Mouse (Mus musculus) midbrain, embryonic 13.5 days (tissue): Measurements from ENCODE around the gene Armh3. TPM values are rescaled to one million over a fixed set of nuclear protein-coding genes. Genes with fewer than 3 reads are reported as not detected.
A peak's percentile ranks its signal among the peaks of the same experiment; 100 is the strongest.

ENCODE experiments used
- ATAC-seq: fragments of 200-750 bp; cut with Nextera tagmentation; 2 replicates; pipeline ENCODE4 v1.8.0; 2017; ENCODE audit warnings: mild to moderate bottlenecking, moderate TSS enrichment, moderate library complexity
- H3K27ac ChIP-seq: fragments of 300-500 bp; sonication (generic); 2 replicates; pipeline ENCODE4 v1.5.1; 2015; ENCODE audit warnings: inconsistent platforms, mild to moderate bottlenecking, moderate library complexity
- H3K27me3 ChIP-seq: fragments of 300-500 bp; sonication (generic); 2 replicates; pipeline ENCODE4 v1.6.1; 2015; ENCODE audit warnings: mild to moderate bottlenecking, inconsistent platforms
- H3K36me3 ChIP-seq: fragments of 300-500 bp; sonication (generic); 2 replicates; pipeline ENCODE4 v1.6.1; 2015; ENCODE audit warnings: mild to moderate bottlenecking, inconsistent platforms
- H3K4me1 ChIP-seq: fragments of 300-500 bp; sonication (generic); replicated peaks from 2 replicates; pipeline ENCODE4 v1.6.1; 2015; ENCODE audit warnings: inconsistent platforms
- H3K4me2 ChIP-seq: fragments of 300-500 bp; sonication (generic); replicated peaks from 2 replicates; pipeline ENCODE4 v1.6.1; 2015; ENCODE audit warnings: moderate library complexity, mild to moderate bottlenecking, inconsistent platforms
- H3K4me3 ChIP-seq: fragments of 300-500 bp; sonication (generic); replicated peaks from 2 replicates; pipeline ENCODE4 v1.5.1; 2015; ENCODE audit warnings: mild to moderate bottlenecking, inconsistent platforms
- H3K9ac ChIP-seq: fragments of 300-500 bp; sonication (generic); replicated peaks from 2 replicates; pipeline ENCODE4 v1.6.1; 2015; ENCODE audit warnings: mild to moderate bottlenecking, inconsistent platforms
- H3K9me3 ChIP-seq: fragments of 300-500 bp; sonication (generic); 2 replicates; pipeline ENCODE4 v1.6.1; 2016; ENCODE audit warnings: mild to moderate bottlenecking, inconsistent platforms
- WGBS: fragments of 180-500 bp; shearing (Covaris S2); methylation state at CpG from one replicate; pipeline ENCODE4 v1.1.7; 2015; 5-methylcytosine and 5-hydroxymethylcytosine counted together
- polyA plus RNA-seq: library from polyadenylated mRNA; unstranded; fragments of >200 nt; fragmentation: Nextera tagmentation; extraction: Ambion mirVana; gene quantifications from 2 replicates; pipeline ENCODE4 v1.2.1, GENCODE M21; 2015

Armh3 gene
- 22.1 and 23.4 TPM in 2 replicates for polyA plus RNA-seq

DNA sequence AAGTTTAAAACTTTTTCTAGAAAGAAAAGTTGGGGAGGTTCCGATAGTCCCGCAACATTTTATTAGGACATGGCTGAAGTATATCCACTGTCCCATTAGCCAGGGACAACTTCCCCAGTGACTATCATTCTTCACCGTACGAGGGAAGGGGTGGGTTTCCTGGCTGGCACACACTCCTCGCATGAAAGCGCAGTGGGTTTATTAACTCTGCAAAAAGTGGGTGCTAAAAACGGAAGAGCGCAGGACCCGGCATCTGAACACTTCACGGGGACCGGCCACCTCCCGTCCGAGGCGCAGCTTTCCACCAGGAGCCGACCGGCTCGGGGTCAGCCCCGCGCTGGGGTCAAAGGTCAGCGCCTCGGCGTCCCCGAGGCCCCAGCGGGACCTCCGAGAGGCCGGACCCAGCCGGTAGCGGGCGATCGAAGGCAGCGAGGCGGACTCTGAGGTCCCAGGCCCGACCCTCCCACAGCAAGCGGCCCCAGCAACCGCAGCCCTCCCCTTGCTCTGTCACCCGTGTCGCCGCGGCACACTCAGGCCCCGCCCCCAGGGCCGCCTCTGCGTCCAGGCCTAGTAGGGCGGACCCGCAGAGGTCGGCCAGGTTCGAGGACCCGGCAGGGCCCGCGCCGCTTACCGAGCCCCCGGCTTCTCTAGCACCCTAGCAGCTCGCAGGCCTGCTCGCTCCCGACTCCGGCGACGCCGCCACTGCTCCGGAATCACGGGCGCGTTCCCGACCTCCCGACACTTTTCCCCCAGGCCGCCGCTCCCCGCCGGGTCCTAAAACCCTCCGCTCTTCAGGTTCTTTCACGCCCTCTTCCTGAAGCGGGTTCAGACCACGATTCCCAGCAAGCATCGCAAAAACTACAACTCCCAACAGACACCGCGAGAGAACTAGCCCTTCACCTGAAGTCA, at the start of gene Armh3:
Armh3 (minus strand) TSS at position 704 of the 909 bp plus-strand sequence.
- ATAC-seq, result peak; percentile 97
- 1% methylated on average over 75 of the region's 76 CpGs for WGBS
- Histone ChIP-seq H3K27me3 (peaks cover 8% of the 10 kb centered on the region; the same call in 1 of the 2 replicates), H3K36me3 (0 out of 2 replicates have a peak, but pooled peaks cover 15% of the 10 kb centered on the region), H3K27ac (peak within 1 kb of the TSS; percentile 96), H3K9me3 (peaks cover 10% of the 10 kb centered on the region; the same call in 1 of the 2 replicates), H3K9ac (peak within 1 kb of the TSS; percentile 92), H3K4me2 (peak within 1 kb of the TSS; percentile 66), H3K4me3 (peak within 1 kb of the TSS; percentile 74), H3K4me1 (peaks cover 13% of the 10 kb centered on the region)

GRCm38 (mm10) chr19:46047426-46047825, 49.1 kb upstream of the Armh3 start:
- 69% methylated on average over 2 of the region's 2 CpGs for WGBS

GRCm38 (mm10) chr19:46046621-46047025, 48.3 kb upstream of the Armh3 start:
- Histone ChIP-seq H3K4me1 (peaks cover 42% of the 10 kb centered on the region), H3K4me2 (peak overlapping the region; percentile 100; the same call in 1 of the 2 replicates), H3K9me3 (no peaks in the 10 kb centered on the region), H3K27me3 (no peaks in the 10 kb centered on the region), H3K9ac (no peak overlapping the region), H3K36me3 (no peaks in the 10 kb centered on the region), H3K4me3 (no peak overlapping the region), H3K27ac (peak overlapping the region; percentile 98)
- WGBS, result 5% methylated on average over 10 of the region's 10 CpGs
- no peak for ATAC-seq

More at GRCm38 (mm10) chr19:46047426-46047825, 49.1 kb upstream of the Armh3 start:
- no peak overlapping the region for H3K9ac ChIP-seq
- no peaks in the 10 kb centered on the region for H3K27me3 ChIP-seq
- no peak overlapping the region for H3K4me3 ChIP-seq
- ATAC-seq, result no peak
- no peaks in the 10 kb centered on the region for H3K36me3 ChIP-seq
- H3K9me3 ChIP-seq, result no peaks in the 10 kb centered on the region
- H3K27ac ChIP-seq, result peak overlapping the region; percentile 98; the same call in 1 of the 2 replicates
- H3K4me1 ChIP-seq, result peaks cover 34% of the 10 kb centered on the region
- no peak overlapping the region for H3K4me2 ChIP-seq

GRCm38 (mm10) chr19:46045696-46046311, 47.5 kb upstream of the Armh3 start:
- peak; percentile 18 for ATAC-seq
- H3K9ac ChIP-seq, result peak overlapping the region; percentile 99
- 0% methylated on average over 7 of the region's 7 CpGs for WGBS

GRCm38 (mm10) chr19:46044993-46045695, 46.9 kb upstream of the Armh3 start, which contains the start of gene Ldb1:
Gene Ldb1, minus strand, starts transcription at chr19:46045214.
- Histone ChIP-seq H3K9ac (peak within 1 kb of the TSS; percentile 99), H3K4me3 (peak within 1 kb of the TSS; percentile 97), H3K4me1 (peaks cover 57% of the 10 kb centered on the region), H3K4me2 (peak within 1 kb of the TSS; percentile 100), H3K27ac (peak within 1 kb of the TSS; percentile 98), H3K27me3 (no peaks in the 10 kb centered on the region), H3K9me3 (no peaks in the 10 kb centered on the region), H3K36me3 (no peaks in the 10 kb centered on the region)
- whole genome bisulfite sequencing, result under 1% methylated on average over 79 of the region's 84 CpGs
- ATAC-seq, result peak; percentile 72

More at GRCm38 (mm10) chr19:46045696-46046311, 47.5 kb upstream of the Armh3 start:
- no peaks in the 10 kb centered on the region for H3K27me3 ChIP-seq
- H3K9me3 ChIP-seq, result no peaks in the 10 kb centered on the region
- H3K27ac ChIP-seq, result peak overlapping the region; percentile 98
- H3K36me3 ChIP-seq, result no peaks in the 10 kb centered on the region
- peak overlapping the region; percentile 100 for H3K4me2 ChIP-seq
- H3K4me3 ChIP-seq, result peak overlapping the region; percentile 97
- peaks cover 50% of the 10 kb centered on the region for H3K4me1 ChIP-seq

GRCm38 (mm10) chr19:46044271-46044992, 46.1 kb upstream of the Armh3 start, which contains the start of gene Pprc1:
Gene Pprc1, plus strand, starts transcription at chr19:46044886.
- no peaks in the 10 kb centered on the region for H3K9me3 ChIP-seq
- peak within 1 kb of the TSS; percentile 98 for H3K27ac ChIP-seq
- peaks cover 62% of the 10 kb centered on the region for H3K4me1 ChIP-seq
- no peak for ATAC-seq
- WGBS, result under 1% methylated on average over 22 of the region's 34 CpGs
- H3K36me3 ChIP-seq, result no peaks in the 10 kb centered on the region
- H3K4me3 ChIP-seq, result peak within 1 kb of the TSS; percentile 97
- peak within 1 kb of the TSS; percentile 99 for H3K9ac ChIP-seq
- no peaks in the 10 kb centered on the region for H3K27me3 ChIP-seq
- peak within 1 kb of the TSS; percentile 100 for H3K4me2 ChIP-seq

DNA sequence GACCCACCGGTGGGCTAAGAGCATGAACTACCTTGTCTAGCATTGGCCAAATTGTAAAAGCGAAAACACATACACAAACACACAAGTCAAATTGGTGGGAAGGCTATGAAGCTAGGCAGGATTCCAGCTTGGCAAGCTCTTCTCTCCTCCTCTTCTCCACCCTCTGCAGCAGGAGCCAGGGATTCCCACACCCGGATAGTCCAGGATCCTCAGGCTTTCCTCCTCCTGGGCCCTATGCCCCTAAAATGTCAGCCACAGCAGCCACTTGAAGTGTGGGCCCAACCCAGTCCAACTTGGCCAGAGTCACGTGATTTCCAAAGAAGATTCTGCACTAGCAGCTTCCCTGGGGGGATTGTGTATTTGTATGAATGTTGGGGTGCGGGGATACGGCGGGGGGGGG, 45.1 kb upstream of the Armh3 start:
- Histone ChIP-seq H3K27ac (peak overlapping the region; percentile 98), H3K27me3 (no peaks in the 10 kb centered on the region), H3K4me2 (peak overlapping the region; percentile 100), H3K36me3 (no peaks in the 10 kb centered on the region), H3K4me3 (peak overlapping the region; percentile 97), H3K9ac (peak overlapping the region; percentile 99), H3K4me1 (peaks cover 64% of the 10 kb centered on the region), H3K9me3 (no peaks in the 10 kb centered on the region)
- WGBS, result 65% methylated on average over 7 of the region's 7 CpGs
- ATAC-seq, result no peak

DNA sequence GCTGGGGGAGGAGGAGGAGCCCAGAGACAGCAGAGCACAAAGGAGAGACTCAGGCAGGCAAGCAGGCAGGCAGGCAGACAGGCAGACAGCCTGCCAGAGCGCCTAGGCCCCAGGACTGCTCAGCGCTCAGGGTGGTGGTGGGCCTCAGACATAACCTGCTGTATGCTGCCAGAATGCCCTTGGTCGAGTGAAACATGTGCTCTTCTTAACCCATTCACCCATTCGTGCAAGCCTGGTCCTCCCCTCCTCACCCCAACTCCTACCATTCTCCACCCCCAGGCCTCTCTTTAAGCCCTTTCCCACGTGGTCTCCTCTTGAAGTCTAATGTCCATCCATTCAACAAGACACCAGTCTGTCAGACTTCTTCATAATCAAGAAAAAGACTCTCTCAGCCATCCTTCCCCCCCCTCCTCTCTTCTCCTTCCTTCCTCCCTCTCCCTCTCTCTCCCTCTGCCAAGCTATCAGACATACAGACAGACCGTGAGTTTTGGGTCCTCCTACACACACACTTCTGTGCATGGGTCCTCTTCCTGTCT, 44.3 kb upstream of the Armh3 start:
- Histone ChIP-seq H3K27ac (peak overlapping the region; percentile 98), H3K4me3 (peak overlapping the region; percentile 97), H3K27me3 (no peaks in the 10 kb centered on the region), H3K36me3 (no peaks in the 10 kb centered on the region), H3K9me3 (no peaks in the 10 kb centered on the region), H3K4me2 (peak overlapping the region; percentile 100), H3K9ac (peak overlapping the region; percentile 99), H3K4me1 (peaks cover 72% of the 10 kb centered on the region)
- 2% methylated on average over 6 of the region's 6 CpGs for WGBS
- ATAC-seq, result peak; percentile 53

DNA sequence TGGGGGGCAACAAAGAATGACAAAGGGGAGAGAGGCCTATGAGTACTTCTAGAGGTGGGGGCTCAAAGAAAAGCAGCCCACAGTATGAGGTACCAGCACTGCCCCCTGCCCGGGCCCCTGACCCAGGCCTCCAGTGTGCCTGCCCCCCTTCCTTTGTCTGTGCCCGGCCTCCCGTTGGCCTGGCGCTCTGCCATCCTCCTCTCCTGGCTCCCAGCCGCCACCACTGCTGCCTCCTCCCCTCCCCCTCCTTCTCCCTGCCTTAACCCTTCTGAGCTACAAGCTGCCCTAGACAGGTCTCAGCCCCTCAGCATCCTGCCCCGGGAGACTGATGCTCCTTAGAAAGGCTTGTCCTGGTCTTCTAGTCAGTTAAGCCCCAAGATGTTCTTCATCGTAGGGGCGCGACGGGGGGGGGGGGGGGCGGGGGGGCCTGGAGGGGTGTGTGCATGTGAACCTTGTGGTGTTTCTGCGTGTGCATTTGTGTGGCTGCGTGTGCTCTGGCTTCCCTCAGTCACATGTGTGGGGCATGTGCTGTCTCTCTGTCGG, 43.7 kb upstream of the Armh3 start:
- WGBS, result 0% methylated on average over 13 of the region's 14 CpGs
- peak overlapping the region; percentile 100 for H3K4me2 ChIP-seq
- peak overlapping the region; percentile 99 for H3K9ac ChIP-seq
- peak; percentile 63 for ATAC-seq
- H3K27me3 ChIP-seq, result no peaks in the 10 kb centered on the region
- H3K27ac ChIP-seq, result peak overlapping the region; percentile 98
- peaks cover 77% of the 10 kb centered on the region for H3K4me1 ChIP-seq
- no peaks in the 10 kb centered on the region for H3K9me3 ChIP-seq
- H3K4me3 ChIP-seq, result peak overlapping the region; percentile 97
- H3K36me3 ChIP-seq, result no peaks in the 10 kb centered on the region

- Histone ChIP-seq H3K27ac (peak overlapping the region; percentile 98), H3K4me2 (peak overlapping the region; percentile 100), H3K36me3 (peaks cover 4% of the 10 kb centered on the region), H3K9me3 (no peaks in the 10 kb centered on the region), H3K27me3 (no peaks in the 10 kb centered on the region), H3K9ac (peak overlapping the region; percentile 99), H3K4me1 (peaks cover 79% of the 10 kb centered on the region), H3K4me3 (peak overlapping the region; percentile 97)
- 13% methylated on average over 7 of the region's 7 CpGs for WGBS
- ATAC-seq, result 0 out of 2 replicates have a peak, but pooled peaks have one; percentile 0
These were observed 43.1 kb upstream of the Armh3 start for GRCm38 (mm10) chr19:46041299-46041932.
